Mouse (Mus musculus) cerebellum, postnatal 4 days (tissue): ENCODE results near the gene Arl5c.

Experiments
- DNase-seq, 2 experiments: peaks; one replicate each; pipeline ENCODE4 v3.0.0; 2022; ENCODE audit warnings: low spot score in 2 of 2, mixed read lengths in 1 of 2

Arl5c gene

GRCm38 (mm10) chr11:98019883-98020610 is 24.1 kb upstream of the Arl5c start:
- no peak for DNase-seq

GRCm38 (mm10) chr11:98018858-98019641 is 23.1 kb upstream of the Arl5c start:
- DNase-seq: no peak

- DNase-seq: no peak
These were observed 22.2 kb upstream of the Arl5c start for GRCm38 (mm10) chr11:98018222-98018621.

GRCm38 (mm10) chr11:98016824-98017223 is 20.8 kb upstream of the Arl5c start:
- DNase-seq: no peak

- no peak for DNase-seq
These were observed 20.2 kb upstream of the Arl5c start for GRCm38 (mm10) chr11:98016177-98016576.

- DNase-seq: no peak
These were observed 16.9 kb upstream of the Arl5c start for GRCm38 (mm10) chr11:98012831-98013230.

GRCm38 (mm10) chr11:98011716-98012115 is 15.7 kb upstream of the Arl5c start:
- no peak for DNase-seq

- DNase-seq: no peak
These were observed 12.1 kb upstream of the Arl5c start for GRCm38 (mm10) chr11:98008087-98008486.

- DNase-seq: no peak
These were observed 9.7 kb upstream of the Arl5c start for GRCm38 (mm10) chr11:98005686-98006085.

- no peak for DNase-seq
These were observed 9.1 kb upstream of the Arl5c start for GRCm38 (mm10) chr11:98005076-98005475.

- no peak for DNase-seq
These were observed 8.2 kb upstream of the Arl5c start for GRCm38 (mm10) chr11:98004161-98004560.

GRCm38 (mm10) chr11:98003171-98003671 is 7.2 kb upstream of the Arl5c start:
- no peak for DNase-seq

- DNase-seq: peak; percentile 78 to 87
These were observed 6.6 kb upstream of the Arl5c start for GRCm38 (mm10) chr11:98002627-98003026.

GRCm38 (mm10) chr11:98001986-98002385 is 6.0 kb upstream of the Arl5c start:
- no peak for DNase-seq

- no peak for DNase-seq
These were observed 5.4 kb upstream of the Arl5c start for GRCm38 (mm10) chr11:98001351-98001824.

- no peak for DNase-seq
These were observed 4.6 kb upstream of the Arl5c start for GRCm38 (mm10) chr11:98000378-98001140.

- no peak for DNase-seq
These were observed 3.8 kb upstream of the Arl5c start for GRCm38 (mm10) chr11:97999748-98000147.

GRCm38 (mm10) chr11:97998898-97999608 is 3.1 kb upstream of the Arl5c start:
- no peak for DNase-seq

- no peak for DNase-seq
These were observed 2.3 kb upstream of the Arl5c start for GRCm38 (mm10) chr11:97998074-97998793.

GRCm38 (mm10) chr11:97997387-97997960 is 1.5 kb upstream of the Arl5c start:
- no peak for DNase-seq
